In the genomic region with DNA sequence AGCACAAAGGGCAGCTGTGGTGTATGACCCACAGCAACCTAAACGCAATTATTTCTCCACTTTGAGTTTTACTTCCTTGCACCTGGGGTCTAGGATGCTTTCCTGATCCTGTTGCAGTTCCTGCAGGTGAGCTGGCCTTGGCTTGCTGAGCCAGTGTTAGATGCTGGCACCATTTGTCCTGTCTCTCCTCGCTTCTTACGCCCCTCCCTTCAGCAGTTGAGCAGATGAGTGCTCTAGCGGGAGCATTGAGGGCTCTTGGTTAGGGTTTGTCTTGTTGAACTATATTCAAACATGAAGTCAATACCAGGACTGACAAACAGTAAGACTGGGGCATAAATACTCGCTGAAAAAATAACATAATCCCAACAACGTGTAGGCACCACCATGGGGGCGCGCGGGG, we compare ENCODE assay signal across 25 mouse cellular contexts.
DNase-seq lines count a peak whose midpoint lies in the region; ATAC-seq lines count a peak whose summit lies in the region.
"Had no signal": no experiment of that assay in that cellular context is flagged by ENCODE, and none has a peak within 500 bp of the region (broad histone marks: within the 10 kb centered on the region; RNA-seq: fewer than 3 reads in every experiment).

No protein-coding gene starts in this region.

- no peak overlapping the region for H3K4me3 ChIP-seq in heart, embryonic 16.5 days (ENCODE audit: low read length)
- H3K4me3 ChIP-seq: embryonic facial prominence, embryonic 12.5 days; heart, adult 2 months; heart, embryonic 13.5 days; hindbrain, embryonic 12.5 days; limb, embryonic 12.5 days; liver, embryonic 15.5 days; midbrain, embryonic 10.5 days; midbrain, embryonic 15.5 days; neural tube, embryonic 15.5 days had no signal

- no peak for DNase-seq in heart, adult 18-20 months
- peak; percentile 53 for DNase-seq in cerebellum, adult 11-12 months
- DNase-seq in cerebellum, adult 8-10 months = peak; percentile 40
- DNase-seq in cerebellum, postnatal 36 days = peak; percentile 31 to 34
- no peak for DNase-seq in lung, postnatal 10 days
- DNase-seq: adrenal gland, adult 8-10 months; embryo, embryonic 11 days; heart, adult 2 months; kidney, adult 9 months; kidney, postnatal 10 days; lung, embryonic 14.5 days; retina, postnatal 1 day; thymus, adult 18-20 months had no signal

- no peaks in the 10 kb centered on the region for H3K27me3 ChIP-seq in heart, embryonic 16.5 days (ENCODE audit: control insufficient read depth, insufficient read depth, low read length)
- H3K27me3 ChIP-seq: CH12.LX; embryonic facial prominence, embryonic 12.5 days; heart, embryonic 13.5 days; hindbrain, embryonic 12.5 days; liver, embryonic 15.5 days; midbrain, embryonic 15.5 days; neural tube, embryonic 15.5 days had no signal

- 79% methylated on average over 9 of the region's 9 CpGs for WGBS in heart, embryonic 16.5 days

- H3K36me3 ChIP-seq in heart, embryonic 16.5 days (ENCODE audit: control insufficient read depth, insufficient read depth) = no peaks in the 10 kb centered on the region
- H3K36me3 ChIP-seq: embryonic facial prominence, embryonic 12.5 days; heart, embryonic 13.5 days; hindbrain, embryonic 12.5 days; limb, embryonic 12.5 days; liver, embryonic 15.5 days; midbrain, embryonic 10.5 days; midbrain, embryonic 15.5 days; neural tube, embryonic 15.5 days had no signal

- ATAC-seq in heart, embryonic 16.5 days (replicated peaks; ENCODE audit: extremely low read depth, insufficient read depth, low FRiP score) = no peak
- ATAC-seq: forebrain, embryonic 14.5 days; intestine, postnatal 0 days; midbrain, embryonic 15.5 days had no signal

- H3K4me1 ChIP-seq in heart, embryonic 16.5 days (ENCODE audit: control insufficient read depth, insufficient read depth, low read length) = no peaks in the 10 kb centered on the region
- H3K4me1 ChIP-seq: embryonic facial prominence, embryonic 12.5 days; heart, embryonic 13.5 days; limb, embryonic 12.5 days; neural tube, embryonic 15.5 days had no signal

- peaks cover 4% of the 10 kb centered on the region for H3K9me3 ChIP-seq in heart, embryonic 16.5 days (replicated peaks; ENCODE audit: control insufficient read depth, low read length)
- H3K9me3 ChIP-seq: liver, embryonic 15.5 days; midbrain, embryonic 15.5 days; neural tube, embryonic 15.5 days had no signal

- H3K4me2 ChIP-seq in heart, embryonic 16.5 days (ENCODE audit: low read depth, low read length) = no peak overlapping the region
- H3K4me2 ChIP-seq: embryonic facial prominence, embryonic 12.5 days; heart, embryonic 13.5 days; hindbrain, embryonic 12.5 days; limb, embryonic 12.5 days; liver, embryonic 15.5 days; lung, embryonic 14.5 days; midbrain, embryonic 15.5 days; neural tube, embryonic 15.5 days had no signal

- no peak overlapping the region for H3K9ac ChIP-seq in heart, embryonic 16.5 days (ENCODE audit: low read length)
- H3K9ac ChIP-seq: embryonic facial prominence, embryonic 12.5 days; heart, embryonic 13.5 days; hindbrain, embryonic 12.5 days; limb, embryonic 12.5 days; liver, embryonic 15.5 days; lung, embryonic 14.5 days; midbrain, embryonic 15.5 days; neural tube, embryonic 15.5 days had no signal

- peak overlapping the region; percentile 5; the same call in 1 of the 2 replicates for H3K27ac ChIP-seq in heart, embryonic 16.5 days (ENCODE audit: low read length)
- H3K27ac ChIP-seq: embryonic facial prominence, embryonic 12.5 days; heart, adult 2 months; heart, embryonic 13.5 days; hindbrain, embryonic 12.5 days; limb, embryonic 12.5 days; liver, embryonic 15.5 days; midbrain, embryonic 10.5 days; midbrain, embryonic 15.5 days; neural tube, embryonic 15.5 days had no signal

Comparison
In these comparisons a context has a peak if more than half of its experiments do, and no peak if none do; other contexts are left out.
1. DNase-seq: peak in cerebellum, adult 11-12 months (single experiment), cerebellum, adult 8-10 months (single experiment) and cerebellum, postnatal 36 days (2 of 2); none in heart, adult 18-20 months (0 of 2) and lung, postnatal 10 days (single experiment).